Mouse (Mus musculus) gastrocnemius, postnatal 10 days (tissue): ENCODE measurements at regions not wholly inside any gene's neighbourhood (a gene's known extent, or its start where the extent isn't known, plus 50 kb on each side); places are given as distances from the start of the nearest gene placed in this dataset.

Source experiments
- DNase-seq: peaks from one replicate; pipeline ENCODE4 v3.0.0; 2021; ENCODE audit warnings: mixed read lengths

DNA sequence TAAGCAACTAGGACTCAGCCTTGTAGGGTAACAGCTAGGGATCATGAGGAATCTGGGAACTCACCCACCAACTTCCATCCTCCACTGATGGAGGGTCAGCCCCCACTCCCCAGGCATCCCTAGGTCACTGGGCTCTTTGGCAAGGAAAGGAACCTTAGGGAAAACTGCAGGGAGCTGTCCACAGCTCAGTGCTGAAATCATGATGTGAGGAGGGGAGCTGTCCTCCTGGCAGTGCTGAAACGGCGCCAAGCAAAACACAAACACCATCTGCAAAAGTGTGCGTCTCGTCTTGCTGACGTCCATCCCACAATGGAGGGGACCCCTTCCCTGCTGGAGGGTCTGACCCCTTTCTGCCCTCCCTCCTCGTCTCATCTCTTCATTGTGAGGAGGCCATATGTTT lies 68.6 kb upstream of the Rph3a start:
- peak; percentile 79 for DNase-seq

DNA sequence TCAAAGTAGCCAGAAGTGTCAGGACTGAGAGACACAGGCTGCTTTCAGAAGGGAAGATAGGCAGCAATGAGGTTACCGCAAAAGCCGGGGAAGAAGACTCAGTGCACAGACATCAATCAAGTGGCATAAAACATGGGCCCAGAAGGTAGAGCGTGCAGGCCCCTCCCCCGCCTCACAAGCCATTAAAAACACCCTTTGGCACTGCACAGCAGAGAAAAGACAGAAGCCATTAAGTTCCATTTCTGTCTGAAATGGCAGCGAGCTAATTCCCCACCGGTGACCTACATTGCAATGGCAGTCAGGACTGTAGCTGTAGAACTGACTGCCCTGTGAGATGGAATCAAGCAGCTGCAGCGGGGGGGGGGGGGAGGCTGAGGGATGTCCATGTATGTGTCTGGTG lies 66.8 kb upstream of the Rph3a start:
- no peak for DNase-seq

DNA sequence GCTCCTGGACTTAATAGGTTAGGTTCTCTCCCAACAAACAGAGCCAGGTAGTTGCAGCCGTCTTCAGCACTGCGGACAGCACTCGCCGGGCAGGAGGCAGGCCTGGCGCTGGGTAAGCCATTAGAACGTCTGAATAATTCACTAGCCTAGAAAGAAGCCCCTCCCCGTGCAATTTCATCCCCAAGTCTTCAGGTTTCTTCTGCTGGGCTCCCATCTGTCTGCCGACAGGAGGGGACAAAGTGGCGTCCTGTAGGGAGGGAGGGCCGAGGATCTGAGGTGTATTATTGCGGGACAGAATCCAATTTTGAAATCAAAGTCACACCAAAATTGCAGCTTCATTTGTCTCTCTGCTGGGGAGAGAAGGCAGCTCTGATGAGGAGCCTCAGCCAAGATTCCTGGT lies 58.9 kb upstream of the Rph3a start:
- DNase-seq: peak; percentile 10

DNA sequence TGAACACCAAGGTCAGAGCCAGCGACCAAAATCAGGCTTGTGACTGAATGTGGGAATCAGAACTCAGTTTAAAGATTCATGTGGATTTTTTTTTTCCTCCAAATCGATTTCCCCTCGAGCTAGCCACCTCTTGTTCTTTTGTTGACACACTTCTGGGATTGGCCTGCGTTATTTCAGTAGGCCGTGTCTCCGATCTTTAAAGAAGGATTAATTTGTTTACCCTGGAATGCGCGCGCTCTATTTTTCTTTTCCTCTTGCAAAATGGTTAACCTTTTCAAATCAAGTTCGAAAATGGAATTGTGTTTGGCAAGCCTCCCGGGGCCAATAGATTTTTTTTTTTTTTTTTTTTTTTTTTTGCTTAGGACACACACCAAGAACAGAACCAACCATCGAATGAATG lies 54.8 kb upstream of the Rph3a start:
- DNase-seq: no peak

DNA sequence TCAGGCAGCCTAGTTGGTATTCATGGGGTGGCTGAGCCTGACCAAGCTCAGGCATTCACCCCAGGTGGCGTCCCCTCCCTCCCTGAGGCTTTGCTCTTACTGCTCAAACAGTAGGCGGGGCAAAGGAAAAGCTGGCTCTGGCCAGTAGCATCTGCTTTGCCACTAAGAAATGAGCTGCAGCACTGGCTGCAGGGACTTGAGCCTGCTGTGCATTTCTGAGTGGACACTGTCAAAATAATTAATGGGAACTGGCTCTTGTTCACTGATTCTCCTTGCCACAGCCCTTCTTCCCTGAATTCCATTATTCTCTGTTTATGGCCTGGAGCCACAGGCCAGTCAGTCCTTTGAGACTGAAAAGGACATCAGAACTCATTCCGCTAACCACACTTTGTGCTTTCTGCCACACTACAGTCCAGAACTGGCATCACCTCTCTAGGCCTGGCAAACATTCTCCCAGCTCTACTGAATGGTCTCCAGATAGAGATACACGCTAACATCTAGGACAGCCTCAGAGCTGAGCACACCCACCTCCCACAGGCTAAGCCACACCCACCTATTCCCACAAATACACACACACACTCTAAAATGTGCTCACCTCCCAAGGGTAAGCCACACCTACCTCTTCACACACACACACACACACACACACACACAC lies 53.2 kb upstream of the Rph3a start:
- no peak for DNase-seq

DNA sequence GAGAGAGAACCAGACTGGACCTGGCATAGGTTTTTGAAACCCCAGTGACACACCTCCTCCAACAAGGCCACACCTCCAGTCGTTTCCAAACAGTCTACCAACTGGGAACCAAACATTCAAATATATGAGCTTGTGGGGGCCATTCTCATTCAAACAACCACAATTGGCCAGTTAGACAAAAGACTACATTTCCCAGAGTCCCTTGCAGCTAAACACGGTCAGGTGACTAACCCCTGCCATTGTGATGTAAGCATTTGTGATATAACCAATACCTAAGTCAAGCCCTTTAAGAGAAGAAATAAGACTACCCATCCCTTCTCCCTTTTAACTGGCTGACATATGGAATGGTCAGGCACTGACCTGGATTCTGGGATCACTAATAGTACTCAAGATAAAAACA lies 51.8 kb upstream of the Rph3a start:
- no peak for DNase-seq
